ENCODE assay signal across 17 mouse cellular contexts in the genomic region with DNA sequence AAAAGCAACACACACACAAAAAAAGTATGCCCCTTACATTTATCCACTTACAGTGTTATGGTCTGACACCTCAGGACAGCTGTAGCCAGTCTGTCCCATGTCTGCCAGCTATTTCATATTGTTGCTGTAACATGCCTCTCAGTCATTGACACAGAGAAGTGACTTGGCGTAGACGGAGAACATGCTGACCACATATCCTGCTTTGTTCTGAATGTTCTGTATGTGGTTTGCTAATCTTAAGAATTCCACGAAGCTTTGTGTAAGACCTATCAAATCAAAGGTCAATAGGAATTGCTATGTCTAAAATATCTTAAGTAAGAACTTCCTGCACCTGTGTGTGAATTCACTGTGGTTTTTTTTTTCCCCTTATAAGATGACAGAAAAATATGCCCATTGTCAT.
"Had no signal": no experiment of that assay in that cellular context is flagged by ENCODE, and none has a peak within 500 bp of the region (broad histone marks: within the 10 kb centered on the region; RNA-seq: fewer than 3 reads in every experiment).

No protein-coding gene starts in this region.

- H3K27me3 ChIP-seq: liver, embryonic 13.5 days; liver, embryonic 15.5 days; lung, embryonic 15.5 days; midbrain, embryonic 13.5 days; midbrain, embryonic 15.5 days; neural tube, embryonic 12.5 days had no signal

- H3K4me3 ChIP-seq: liver, embryonic 13.5 days; liver, embryonic 15.5 days; lung, embryonic 15.5 days; midbrain, embryonic 13.5 days; midbrain, embryonic 15.5 days; neural tube, embryonic 12.5 days had no signal

- H3K4me2 ChIP-seq: liver, embryonic 11.5 days; liver, embryonic 13.5 days; liver, embryonic 15.5 days; lung, embryonic 15.5 days; midbrain, embryonic 11.5 days; midbrain, embryonic 13.5 days; midbrain, embryonic 15.5 days; neural tube, embryonic 12.5 days had no signal

- H3K27ac ChIP-seq: liver, embryonic 13.5 days; liver, embryonic 15.5 days; lung, embryonic 15.5 days; macrophage; midbrain, embryonic 13.5 days; midbrain, embryonic 15.5 days; neural tube, embryonic 12.5 days had no signal

- H3K9ac ChIP-seq: liver, embryonic 13.5 days; liver, embryonic 15.5 days; liver, postnatal 0 days; lung, embryonic 15.5 days; midbrain, embryonic 13.5 days; midbrain, embryonic 15.5 days; neural tube, embryonic 12.5 days had no signal

- ATAC-seq: liver, postnatal 0 days; midbrain, embryonic 13.5 days; midbrain, embryonic 15.5 days had no signal

- H3K9me3 ChIP-seq: liver, embryonic 13.5 days; liver, embryonic 15.5 days; lung, embryonic 15.5 days; midbrain, embryonic 13.5 days; midbrain, embryonic 15.5 days; neural tube, embryonic 12.5 days had no signal

- DNase-seq: liver; liver, embryonic 13.5 days; liver, postnatal 0 days; right cerebral cortex, postnatal 14 days; right cerebral cortex, postnatal 4 days; spleen, adult 18-20 months; thymus, adult 18-20 months; thymus, postnatal 14 days; thymus, postnatal 36 days had no signal
